Mouse (Mus musculus): ENCODE measurements around the gene Skp1a.

Gene Skp1a

DNA sequence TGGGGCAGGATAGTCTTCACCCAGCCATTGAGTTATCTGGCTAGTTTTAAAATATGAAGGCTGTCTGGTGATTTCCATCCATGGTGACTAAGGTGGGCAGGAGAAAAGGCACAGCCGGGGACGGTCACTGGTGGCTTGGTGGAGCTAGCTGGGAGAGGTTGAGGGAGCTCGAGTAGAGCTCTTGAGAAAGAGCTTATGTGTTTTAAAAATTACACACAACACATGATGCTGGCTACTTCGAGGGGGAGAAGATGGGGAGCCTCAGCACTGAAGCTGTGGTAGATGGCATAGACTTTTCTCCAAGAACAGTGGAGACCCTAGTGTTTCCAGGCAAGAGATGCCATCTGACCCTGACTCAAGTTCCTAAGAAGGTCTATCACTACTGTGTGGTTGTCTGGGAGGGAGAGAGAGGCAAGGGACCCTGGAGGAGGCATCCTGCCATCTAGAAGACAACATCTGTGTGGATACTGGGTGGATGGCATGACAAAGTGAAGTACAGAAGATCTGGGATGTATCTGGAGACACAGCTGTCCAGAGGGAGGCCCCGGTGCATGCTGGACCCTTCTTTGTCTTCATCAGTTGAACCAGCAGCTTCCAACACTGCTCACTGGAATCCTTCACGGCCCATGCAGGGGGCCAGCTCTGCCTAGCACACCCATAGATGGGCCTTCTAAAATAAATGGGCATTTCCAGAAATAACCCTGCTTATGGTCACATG, 45.8 kb downstream of the Skp1a start:
- DNase-seq (ENCODE audit: low read depth, low spot score): no peak

DNA sequence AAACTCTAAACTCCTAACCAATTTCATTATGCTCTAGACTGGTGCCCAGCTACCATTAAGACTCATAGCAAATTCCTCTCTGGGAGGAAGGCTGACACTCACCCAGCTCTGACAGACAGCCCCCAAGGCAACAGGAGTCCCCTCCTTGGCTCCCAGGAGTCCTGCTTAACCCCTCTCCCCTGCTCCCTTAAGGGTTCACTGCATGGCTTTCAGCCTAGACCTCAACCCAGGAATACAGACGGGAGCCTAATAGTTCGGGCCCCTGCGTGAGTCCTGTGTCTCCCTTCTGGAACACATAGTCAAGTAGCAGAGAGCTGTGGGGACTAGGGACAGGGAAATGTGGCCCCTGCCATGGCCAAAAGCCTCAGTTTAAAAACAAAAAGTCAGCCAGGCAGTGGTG, 46.4 kb downstream of the Skp1a start:
- no peak for DNase-seq (ENCODE audit: low read depth, low spot score)

GRCm38 (mm10) chr11:52278991-52279390, 47.2 kb downstream of the Skp1a start:
- no peak for DNase-seq (ENCODE audit: low read depth, low spot score)

DNA sequence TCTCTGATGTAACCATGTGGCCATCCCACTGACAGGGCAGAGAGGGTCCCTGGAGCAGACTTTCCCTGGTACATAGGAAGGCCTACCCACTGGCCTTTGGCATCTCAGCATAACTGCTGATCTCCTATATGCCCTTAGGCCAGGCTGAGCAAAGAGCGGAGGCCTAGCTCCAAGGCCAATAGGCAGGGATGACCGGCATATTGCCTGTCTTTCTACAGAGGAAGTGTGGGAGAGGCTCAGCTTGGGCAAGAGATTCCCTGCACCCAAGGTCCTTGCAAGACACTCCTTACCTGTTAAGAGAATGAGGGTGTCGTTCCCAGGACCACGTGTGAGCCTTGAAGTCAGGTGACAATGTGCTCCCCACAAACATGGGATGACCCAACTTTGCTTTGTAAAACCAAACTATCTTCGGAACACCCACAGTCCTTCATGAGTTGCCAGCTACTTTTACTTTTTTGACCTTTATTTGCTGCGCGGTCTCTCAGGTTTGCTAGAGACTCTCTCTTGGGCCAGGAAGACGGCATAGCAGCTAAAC, 47.9 kb downstream of the Skp1a start:
- no peak for DNase-seq (ENCODE audit: low read depth, low spot score)

GRCm38 (mm10) chr11:52280566-52281455, 49.0 kb downstream of the Skp1a start:
- DNase-seq (ENCODE audit: low read depth, low spot score): no peak

GRCm38 (mm10) chr11:52281568-52282328, 50.0 kb downstream of the Skp1a start:
- DNase-seq (ENCODE audit: low read depth, low spot score): no peak

DNA sequence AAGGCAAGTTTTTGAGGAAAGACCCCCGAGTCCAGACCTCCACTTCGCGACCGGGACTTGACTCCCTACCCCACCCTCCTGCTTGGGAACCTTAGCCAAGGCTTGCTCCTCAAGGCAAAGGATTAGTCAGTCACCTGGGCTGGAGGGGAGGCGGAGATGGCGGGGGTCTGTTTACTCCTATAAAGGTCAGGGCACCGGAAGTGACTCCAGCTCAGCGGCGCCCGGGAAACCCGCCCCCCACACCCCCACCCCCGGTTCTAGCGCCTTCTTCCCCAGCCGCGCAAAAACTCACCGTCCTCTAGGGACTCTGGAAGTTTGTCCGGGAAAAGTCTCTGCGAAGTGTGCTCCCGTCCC, 50.6 kb downstream of the Skp1a start:
- DNase-seq (ENCODE audit: low read depth, low spot score): peak; percentile 48

- DNase-seq (ENCODE audit: low read depth, low spot score): peak; percentile 60
These were observed 51.2 kb downstream of the Skp1a start, which contains the start of gene Tcf7 for GRCm38 (mm10) chr11:52282774-52283595. TSS of gene Tcf7 (minus strand) at chr11:52283014.

DNA sequence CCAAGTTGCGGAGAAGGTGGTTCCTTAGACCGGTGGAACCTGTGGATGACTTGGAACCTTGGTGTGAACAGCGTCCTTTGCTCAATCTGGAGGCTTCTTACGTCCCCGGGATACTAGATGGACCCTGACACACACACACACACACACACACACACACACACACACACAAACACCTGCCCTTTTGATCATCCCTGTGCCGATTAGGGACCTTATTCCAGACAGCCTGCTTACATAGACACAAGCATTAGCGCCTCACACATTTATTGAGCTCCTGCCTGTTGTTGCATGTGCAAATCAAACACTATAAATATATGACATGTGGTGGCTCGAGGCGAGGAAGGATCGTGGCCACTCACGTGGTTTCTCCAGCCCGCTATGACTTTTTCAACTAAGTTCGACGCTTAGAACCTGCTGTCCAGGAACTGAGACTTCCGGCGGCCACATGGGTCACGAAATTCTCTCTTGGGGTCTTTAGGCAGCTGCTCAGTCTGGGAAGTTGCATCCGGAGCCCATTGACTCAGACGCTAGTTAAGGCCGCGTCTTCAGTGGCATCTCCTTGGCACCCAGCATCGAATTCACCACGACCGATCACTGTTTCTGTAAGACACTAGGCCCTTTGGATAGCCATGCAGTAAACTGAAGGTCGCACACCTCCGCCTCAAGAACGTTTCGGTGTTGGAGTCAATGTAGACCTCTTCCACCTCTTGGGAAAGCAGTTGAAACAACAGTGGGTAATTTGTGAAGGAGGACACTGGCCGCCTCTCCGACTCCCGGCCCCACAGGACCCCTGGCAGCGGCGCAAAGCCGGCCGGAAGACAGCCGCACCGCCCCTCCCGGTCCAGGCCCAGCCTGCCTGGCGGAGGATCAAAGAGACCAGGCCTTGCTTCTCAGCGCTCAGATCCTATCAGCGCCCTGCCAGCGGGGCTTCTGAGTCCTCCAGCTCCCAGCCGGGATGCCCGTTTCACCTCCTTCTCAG, 52.1 kb downstream of the Skp1a start:
- DNase-seq (ENCODE audit: low read depth, low spot score): no peak

DNA sequence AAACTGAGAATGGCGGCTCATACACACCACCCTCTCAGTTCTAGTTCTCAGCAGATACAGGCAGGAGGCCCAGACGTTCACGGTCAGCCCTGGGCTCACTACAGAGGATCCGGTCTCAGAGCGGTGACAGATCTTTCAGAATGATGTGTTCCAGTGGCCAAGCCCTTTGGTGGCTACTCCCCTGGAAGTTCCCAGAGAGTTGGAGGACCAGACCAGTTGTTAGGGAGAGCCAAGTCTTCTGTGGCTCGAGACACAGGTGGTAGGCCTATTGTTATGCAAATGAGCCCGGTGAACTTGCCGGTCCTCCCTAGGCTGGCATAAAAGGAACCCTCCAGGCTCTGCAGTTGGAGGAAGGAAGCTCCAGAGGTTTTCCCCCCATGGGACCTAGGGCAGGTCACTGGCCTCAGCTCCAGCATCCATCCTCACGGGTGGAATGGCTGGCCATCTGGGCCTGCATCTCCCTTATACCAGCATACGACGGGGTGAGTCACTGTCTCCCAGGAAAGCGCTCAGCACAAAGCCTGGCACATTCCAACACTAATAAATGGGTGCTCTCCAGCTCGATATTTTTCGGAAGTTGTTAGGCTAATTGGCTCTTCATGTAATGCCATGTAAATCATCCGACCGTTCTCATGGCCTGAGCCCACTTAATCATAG, 54.6 kb downstream of the Skp1a start:
- peak; percentile 92 for DNase-seq (ENCODE audit: low read depth, low spot score)

DNA sequence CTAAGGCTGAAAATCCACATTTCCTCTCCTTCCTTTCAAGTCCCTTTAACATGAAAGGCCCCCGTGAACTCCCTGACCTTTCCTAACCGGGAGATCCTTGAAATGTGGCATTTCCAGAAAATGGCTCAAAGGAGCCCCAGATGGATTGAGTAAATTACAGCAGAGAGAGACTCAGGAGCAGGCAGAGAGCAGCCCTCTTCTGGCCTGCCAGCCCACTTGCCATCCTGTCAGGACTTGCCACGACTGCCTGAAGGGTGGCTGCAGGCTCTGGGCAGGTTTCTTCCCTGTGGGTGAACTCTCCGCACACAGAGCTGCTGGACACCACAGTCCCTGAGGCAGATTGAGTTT, 55.1 kb downstream of the Skp1a start:
- no peak for DNase-seq (ENCODE audit: low read depth, low spot score)

DNA sequence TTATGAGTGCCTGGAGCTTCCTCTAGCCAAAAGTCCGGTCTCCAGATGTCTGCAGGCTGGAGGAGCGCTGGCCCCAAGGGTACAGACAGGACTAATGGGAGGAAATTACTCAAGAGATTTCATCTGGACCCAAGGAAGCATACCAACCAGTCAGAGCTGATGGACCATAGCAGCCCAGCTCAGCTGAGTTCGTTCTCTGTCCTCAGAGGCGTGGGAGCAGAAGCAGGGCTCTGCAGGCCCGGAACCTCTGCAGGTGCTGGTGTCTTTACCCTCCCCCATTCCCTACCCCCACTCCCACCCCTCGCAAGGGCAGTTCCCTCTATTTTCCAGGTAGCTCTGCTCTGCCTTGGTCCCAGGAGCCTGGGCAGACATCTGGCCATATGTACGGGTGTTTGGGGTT, 60.6 kb downstream of the Skp1a start:
- no peak for DNase-seq (ENCODE audit: low read depth, low spot score)

DNA sequence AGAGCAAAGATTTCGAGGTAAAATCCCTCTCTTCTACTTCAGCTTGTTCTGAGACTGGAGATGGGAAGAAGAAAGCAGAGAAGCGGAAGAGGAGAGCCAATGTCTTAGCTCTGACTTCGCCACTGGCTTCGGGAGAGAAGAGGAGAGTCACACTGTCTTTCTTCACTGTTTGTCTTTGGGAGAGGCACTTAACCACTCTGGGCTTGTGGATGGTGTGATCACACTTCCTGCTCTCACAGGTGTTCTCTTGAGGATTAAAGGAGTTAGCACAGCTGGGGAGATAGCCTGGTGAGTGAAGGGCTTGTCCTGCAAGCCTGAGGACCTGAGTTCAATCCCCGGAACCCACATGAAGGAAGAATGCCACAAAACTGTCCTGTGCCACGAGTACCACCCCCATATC, 61.1 kb downstream of the Skp1a start:
- DNase-seq (ENCODE audit: low read depth, low spot score): no peak

DNA sequence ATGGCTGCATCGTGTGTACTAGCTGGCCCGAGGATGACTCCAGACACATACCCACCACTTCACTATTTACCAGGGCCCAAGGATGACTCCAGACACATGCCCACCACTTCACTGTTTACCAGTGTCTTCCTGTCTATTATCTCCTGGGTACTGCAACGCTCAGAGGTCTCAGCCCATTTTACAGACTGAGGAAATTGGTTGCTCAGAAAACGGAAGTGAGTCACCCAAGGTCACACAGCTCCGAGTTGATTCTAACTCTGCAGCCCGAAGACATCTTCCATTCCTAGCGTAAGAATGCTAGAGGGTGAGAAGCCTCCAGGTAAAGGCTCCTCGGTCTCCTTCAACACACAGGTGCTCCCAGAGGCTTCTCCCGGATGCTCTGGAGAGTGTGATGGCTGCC, 62.3 kb downstream of the Skp1a start:
- no peak for DNase-seq (ENCODE audit: low read depth, low spot score)

Data from ES-CJ7 (cell line).